Mouse (Mus musculus) heart, postnatal 0 days (tissue): ENCODE measurements around the gene Kcnip3.

Experiments
- CTCF ChIP-seq: IDR thresholded peaks from 2 replicates; pipeline ENCODE4 v1.5.1; 2016; ENCODE audit warnings: antibody characterized with exemption, control low read depth, low read depth
- EP300 ChIP-seq: IDR thresholded peaks from 2 replicates; pipeline ENCODE4 v1.6.1; 2016; ENCODE audit warnings: antibody characterized with exemption, low read depth

- no peak for TF ChIP-seq CTCF
- no peak for TF ChIP-seq EP300
Measured at GRCm38 (mm10) chr2:127523950-127524729, 2.2 kb upstream of the Kcnip3 start.
